Mouse (Mus musculus): ENCODE data around the gene Srrm3. TPM values are rescaled to one million over a fixed set of nuclear protein-coding genes. Genes with fewer than 3 reads are reported as not detected.

Srrm3 gene
- polyA plus RNA-seq (2014; fragmentation: Illumina TruSeq; extraction: RNeasy Lipid Tissue Mini Kit (QIAGEN cat#74804); ENCODE audit: low read depth, low replicate concordance): not detected

DNA sequence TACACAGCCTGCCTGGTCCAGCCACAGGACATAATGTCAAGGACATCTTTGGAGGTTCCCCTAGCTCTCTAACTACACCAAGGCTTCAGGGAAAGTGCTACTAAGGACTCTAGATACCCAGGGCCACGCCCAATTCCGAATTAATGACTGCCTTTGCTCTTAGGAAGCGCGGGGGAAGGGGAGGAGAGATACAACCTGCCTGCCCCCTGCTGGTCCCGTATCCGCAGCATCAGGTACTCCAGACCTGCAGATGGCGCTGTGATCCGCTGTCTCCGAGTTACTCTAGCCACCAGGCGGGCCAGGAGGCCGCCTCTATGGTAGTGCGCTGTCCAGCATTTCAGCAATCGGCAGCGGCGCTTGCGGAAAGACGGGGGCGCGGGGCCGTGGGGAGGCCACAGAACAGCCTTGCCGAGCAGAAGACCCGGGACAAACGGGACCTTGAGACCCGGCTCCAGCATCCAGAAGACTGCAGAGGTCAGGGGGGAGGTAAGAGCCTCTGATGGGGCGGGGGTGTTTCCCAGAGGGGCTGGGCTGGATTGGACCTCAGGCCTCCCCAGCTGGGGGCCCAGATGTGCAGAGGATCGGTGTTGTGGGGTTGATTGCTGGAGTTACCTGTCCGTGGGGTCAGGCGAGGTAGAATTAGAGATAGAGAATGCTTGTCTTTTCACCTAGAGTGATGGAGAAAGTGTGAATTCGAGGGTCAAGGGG is at the start of gene Srrm3:
Gene Srrm3 (plus strand): TSS at position 336 of the 708 bp plus-strand sequence.

DNA sequence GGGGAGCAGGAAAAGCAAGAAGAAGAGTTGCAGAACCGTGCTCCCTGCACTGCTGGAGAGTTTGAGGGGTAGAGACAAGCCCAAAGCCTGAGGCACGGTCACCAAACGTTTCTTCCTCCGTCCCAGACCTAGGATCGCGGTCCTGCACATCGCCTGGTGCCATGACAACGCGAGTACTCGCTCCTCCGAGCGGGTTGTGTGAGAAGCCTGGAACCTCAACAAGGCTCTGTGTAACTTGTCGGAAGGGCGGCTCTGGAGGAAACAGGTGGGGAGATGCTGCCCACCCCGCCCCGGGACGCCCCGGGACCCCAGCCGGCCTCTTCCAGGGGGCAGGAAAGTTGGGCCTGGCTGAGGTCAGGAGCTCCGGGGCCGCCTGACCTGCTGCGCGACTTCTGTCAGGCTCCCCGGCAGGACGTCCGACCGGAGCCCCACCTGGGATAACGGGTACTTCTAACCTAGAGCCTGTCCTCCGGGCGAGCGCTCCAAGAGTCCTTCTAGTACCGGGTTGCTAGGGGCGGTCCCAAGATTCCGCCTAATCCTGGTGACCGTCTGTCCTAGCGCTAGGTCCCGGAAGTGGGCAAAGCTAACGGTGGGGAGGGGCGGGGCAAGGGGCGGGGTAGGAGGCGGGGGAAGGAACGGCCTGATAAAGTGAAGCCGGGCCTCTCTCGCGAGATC is 28.8 kb upstream of the Srrm3 start, which contains the start of gene Styxl1:
Gene Styxl1 (minus strand): TSS at position 590 of the 675 bp plus-strand sequence.

DNA sequence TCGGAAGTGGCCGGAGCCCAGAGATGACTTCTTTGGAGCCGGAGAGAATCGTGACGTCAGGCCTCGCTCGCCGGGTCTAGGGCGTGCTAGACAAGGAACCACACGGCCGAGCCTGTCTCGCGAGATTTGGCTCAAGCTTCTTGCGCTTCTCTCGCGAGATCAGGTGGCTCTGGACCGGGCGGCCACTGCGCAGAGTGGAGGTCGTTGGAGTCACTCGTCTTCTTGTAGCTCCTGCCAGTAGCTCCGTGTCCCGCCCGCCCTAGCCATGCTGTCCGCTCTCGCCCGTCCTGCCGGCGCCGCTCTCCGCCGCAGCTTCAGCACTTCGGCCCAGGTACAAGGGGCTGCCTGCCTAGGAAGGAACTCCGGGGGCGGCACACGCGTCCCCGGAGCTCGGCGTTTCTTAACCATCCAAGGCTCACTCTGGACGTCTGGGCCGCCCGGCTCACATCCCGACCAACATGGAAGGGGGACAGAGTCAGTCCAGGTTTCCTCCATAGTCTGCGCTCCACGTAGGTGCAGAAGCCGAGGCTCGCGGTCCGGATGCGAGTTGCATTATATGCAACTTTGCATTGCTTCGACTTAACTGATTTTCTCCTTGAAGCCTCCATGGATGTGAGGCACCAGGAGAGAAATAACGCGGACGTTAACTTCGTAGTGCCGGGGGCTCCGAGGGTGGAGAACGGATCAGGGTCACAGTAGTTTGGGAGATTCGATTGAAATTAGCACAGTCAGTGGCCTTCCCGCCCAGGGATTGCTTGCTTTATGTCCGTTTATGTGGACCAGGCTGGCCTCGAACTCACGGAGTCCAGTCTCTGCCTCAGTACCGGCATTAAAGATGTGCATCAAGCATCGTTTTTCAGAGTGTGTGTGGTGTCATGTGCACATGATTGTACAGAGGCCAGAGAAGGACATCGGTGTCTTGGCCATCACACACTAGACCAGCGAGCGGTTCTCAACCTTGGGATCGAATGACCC is 27.9 kb upstream of the Srrm3 start, which contains the start of gene Mdh2:
Gene Mdh2 (plus strand): TSS at position 10 of the 975 bp plus-strand sequence.

DNA sequence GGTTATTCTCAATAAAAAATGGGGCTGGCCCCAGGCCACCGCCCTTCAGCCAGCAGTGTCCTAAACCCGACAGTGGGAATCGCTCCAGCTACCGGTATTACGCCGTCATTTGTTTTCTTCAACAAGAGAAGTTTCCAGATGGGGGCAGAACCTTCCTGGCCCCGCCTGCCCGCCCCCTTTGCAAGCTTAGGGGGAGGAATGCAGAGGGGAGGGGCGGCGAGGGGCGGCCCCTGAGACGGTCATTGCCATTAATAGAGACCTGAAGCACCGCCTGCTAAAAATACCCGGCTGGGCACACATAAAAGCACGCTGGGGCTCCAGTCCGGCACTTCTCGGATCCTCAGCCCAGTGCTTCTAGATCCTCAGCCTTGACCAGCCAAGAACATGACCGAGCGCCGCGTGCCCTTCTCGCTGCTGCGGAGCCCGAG is 81.0 kb downstream of the Srrm3 start, which contains the start of gene Hspb1:
Gene Hspb1 (plus strand): TSS at position 245 of the 428 bp plus-strand sequence.

Other genes with a start within 250 kb of the Srrm3 start
- not detected for gene Ccl26, start 243.3 kb upstream of the Srrm3 start, polyA plus RNA-seq (2014; fragmentation: Illumina TruSeq; extraction: RNeasy Lipid Tissue Mini Kit (QIAGEN cat#74804); ENCODE audit: low read depth, low replicate concordance)
- gene Ccl24, start 233.8 kb upstream of the Srrm3 start, polyA plus RNA-seq (2014; fragmentation: Illumina TruSeq; extraction: RNeasy Lipid Tissue Mini Kit (QIAGEN cat#74804); ENCODE audit: low read depth, low replicate concordance): 15.2 TPM
- gene Rhbdd2, start 174.3 kb upstream of the Srrm3 start, polyA plus RNA-seq (2014; fragmentation: Illumina TruSeq; extraction: RNeasy Lipid Tissue Mini Kit (QIAGEN cat#74804); ENCODE audit: low read depth, low replicate concordance): 32.3 TPM
- 150 TPM for gene Por, start 136.9 kb upstream of the Srrm3 start, polyA plus RNA-seq (2014; fragmentation: Illumina TruSeq; extraction: RNeasy Lipid Tissue Mini Kit (QIAGEN cat#74804); ENCODE audit: low read depth, low replicate concordance)
- gene Tmem120a, start 62.4 kb upstream of the Srrm3 start, polyA plus RNA-seq (2014; fragmentation: Illumina TruSeq; extraction: RNeasy Lipid Tissue Mini Kit (QIAGEN cat#74804); ENCODE audit: low read depth, low replicate concordance): 92.4 TPM
- 3.8 TPM for gene Styxl1, start 28.5 kb upstream of the Srrm3 start, polyA plus RNA-seq (2014; fragmentation: Illumina TruSeq; extraction: RNeasy Lipid Tissue Mini Kit (QIAGEN cat#74804); ENCODE audit: low read depth, low replicate concordance)
- gene Mdh2, start 28.4 kb upstream of the Srrm3 start, polyA plus RNA-seq (2014; fragmentation: Illumina TruSeq; extraction: RNeasy Lipid Tissue Mini Kit (QIAGEN cat#74804); ENCODE audit: low read depth, low replicate concordance): 245 TPM
- 85.0 TPM for gene Hspb1, start 81.0 kb downstream of the Srrm3 start, polyA plus RNA-seq (2014; fragmentation: Illumina TruSeq; extraction: RNeasy Lipid Tissue Mini Kit (QIAGEN cat#74804); ENCODE audit: low read depth, low replicate concordance)
- 136 TPM for gene Ywhag, start 127.7 kb downstream of the Srrm3 start, polyA plus RNA-seq (2014; fragmentation: Illumina TruSeq; extraction: RNeasy Lipid Tissue Mini Kit (QIAGEN cat#74804); ENCODE audit: low read depth, low replicate concordance)
- 7.0 TPM for gene Ssc4d, start 167.6 kb downstream of the Srrm3 start, polyA plus RNA-seq (2014; fragmentation: Illumina TruSeq; extraction: RNeasy Lipid Tissue Mini Kit (QIAGEN cat#74804); ENCODE audit: low read depth, low replicate concordance)
- gene Zp3, start 173.2 kb downstream of the Srrm3 start, polyA plus RNA-seq (2014; fragmentation: Illumina TruSeq; extraction: RNeasy Lipid Tissue Mini Kit (QIAGEN cat#74804); ENCODE audit: low read depth, low replicate concordance): not detected
- gene Dtx2, start 187.9 kb downstream of the Srrm3 start, polyA plus RNA-seq (2014; fragmentation: Illumina TruSeq; extraction: RNeasy Lipid Tissue Mini Kit (QIAGEN cat#74804); ENCODE audit: low read depth, low replicate concordance): 29.3 TPM
- 35.5 TPM for gene Upk3b, start 231.6 kb downstream of the Srrm3 start, polyA plus RNA-seq (2014; fragmentation: Illumina TruSeq; extraction: RNeasy Lipid Tissue Mini Kit (QIAGEN cat#74804); ENCODE audit: low read depth, low replicate concordance)
- gene Upk3bl, start 247.6 kb downstream of the Srrm3 start, polyA plus RNA-seq (2014; fragmentation: Illumina TruSeq; extraction: RNeasy Lipid Tissue Mini Kit (QIAGEN cat#74804); ENCODE audit: low read depth, low replicate concordance): not detected